Mouse (Mus musculus): ENCODE measurements at regions not wholly inside any gene's neighbourhood (a gene's known extent, or its start where the extent isn't known, plus 50 kb on each side); places are given as distances from the start of the nearest gene placed in this dataset.
A peak's percentile ranks its signal among the peaks of the same experiment; 100 is the strongest.

GRCm38 (mm10) chr3:18295921-18296320, 347.7 kb downstream of the Cypt12 start:
- H3K27me3 ChIP-seq: no peaks in the 10 kb centered on the region
- H3K9ac ChIP-seq: no peak overlapping the region
- no peak overlapping the region for H3K4me3 ChIP-seq (replicated peaks)
- 89% methylated on average over 4 of the region's 4 CpGs for WGBS
- H3K4me1 ChIP-seq: no peaks in the 10 kb centered on the region
- no peaks in the 10 kb centered on the region for H3K9me3 ChIP-seq (replicated peaks)
- no peak overlapping the region for H3K4me2 ChIP-seq
- ATAC-seq (replicated peaks; ENCODE audit: low FRiP score): no peak
- H3K36me3 ChIP-seq: no peaks in the 10 kb centered on the region
- H3K27ac ChIP-seq: no peak overlapping the region

GRCm38 (mm10) chr3:18298699-18299098, 350.5 kb downstream of the Cypt12 start:
- H3K4me1 ChIP-seq: no peaks in the 10 kb centered on the region
- WGBS: 66% methylated on average over 3 of the region's 3 CpGs
- H3K27ac ChIP-seq: no peak overlapping the region
- H3K36me3 ChIP-seq: no peaks in the 10 kb centered on the region
- no peak overlapping the region for H3K4me2 ChIP-seq
- no peak overlapping the region for H3K4me3 ChIP-seq (replicated peaks)
- no peaks in the 10 kb centered on the region for H3K9me3 ChIP-seq (replicated peaks)
- H3K27me3 ChIP-seq: no peaks in the 10 kb centered on the region
- ATAC-seq (replicated peaks; ENCODE audit: low FRiP score): no peak
- no peak overlapping the region for H3K9ac ChIP-seq

DNA sequence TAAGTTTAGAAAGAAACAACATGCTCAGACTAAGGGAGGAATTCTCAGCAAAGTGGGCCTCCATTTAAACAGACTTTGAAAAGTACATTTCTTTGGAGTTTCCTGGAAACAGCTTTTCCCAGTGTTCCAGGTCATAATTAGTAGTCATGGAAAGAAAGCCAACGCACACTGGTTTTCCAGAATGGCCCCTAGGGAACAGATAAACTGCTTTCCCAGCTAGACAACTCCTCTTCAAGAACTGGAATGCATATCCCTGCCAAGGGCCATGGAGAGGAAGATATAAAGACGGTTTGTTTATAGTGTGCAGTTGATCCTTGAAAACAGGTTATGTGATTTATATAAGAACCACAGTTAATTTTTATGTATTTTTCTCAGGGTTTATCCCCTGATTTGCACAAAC, 351.3 kb downstream of the Cypt12 start:
- Histone ChIP-seq H3K27me3 (no peaks in the 10 kb centered on the region), H3K27ac (peak overlapping the region; percentile 0; the same call in 1 of the 2 replicates), H3K4me3 (replicated peaks) (no peak overlapping the region), H3K4me1 (no peaks in the 10 kb centered on the region), H3K36me3 (no peaks in the 10 kb centered on the region), H3K9ac (no peak overlapping the region), H3K9me3 (replicated peaks) (no peaks in the 10 kb centered on the region), H3K4me2 (no peak overlapping the region)
- WGBS: 38% methylated on average over 2 of the region's 2 CpGs
- ATAC-seq (replicated peaks; ENCODE audit: low FRiP score): no peak

- Histone ChIP-seq H3K27ac (no peak overlapping the region), H3K4me3 (replicated peaks) (no peak overlapping the region), H3K9ac (no peak overlapping the region), H3K4me1 (no peaks in the 10 kb centered on the region), H3K9me3 (replicated peaks) (no peaks in the 10 kb centered on the region), H3K4me2 (no peak overlapping the region), H3K36me3 (no peaks in the 10 kb centered on the region), H3K27me3 (no peaks in the 10 kb centered on the region)
- WGBS: 87% methylated on average over 2 of the region's 2 CpGs
- no peak for ATAC-seq (replicated peaks; ENCODE audit: low FRiP score)
Observed at GRCm38 (mm10) chr3:18319433-18319832, 371.2 kb downstream of the Cypt12 start.

- no peaks in the 10 kb centered on the region for H3K9me3 ChIP-seq (replicated peaks)
- no peaks in the 10 kb centered on the region for H3K27me3 ChIP-seq
- no peak for ATAC-seq (replicated peaks; ENCODE audit: low FRiP score)
- no peak overlapping the region for H3K27ac ChIP-seq
- H3K4me1 ChIP-seq: no peaks in the 10 kb centered on the region
- H3K36me3 ChIP-seq: no peaks in the 10 kb centered on the region
- no peak overlapping the region for H3K4me2 ChIP-seq
- no peak overlapping the region for H3K9ac ChIP-seq
- H3K4me3 ChIP-seq (replicated peaks): no peak overlapping the region
Observed at GRCm38 (mm10) chr3:18333182-18333581, 385.0 kb downstream of the Cypt12 start.

DNA sequence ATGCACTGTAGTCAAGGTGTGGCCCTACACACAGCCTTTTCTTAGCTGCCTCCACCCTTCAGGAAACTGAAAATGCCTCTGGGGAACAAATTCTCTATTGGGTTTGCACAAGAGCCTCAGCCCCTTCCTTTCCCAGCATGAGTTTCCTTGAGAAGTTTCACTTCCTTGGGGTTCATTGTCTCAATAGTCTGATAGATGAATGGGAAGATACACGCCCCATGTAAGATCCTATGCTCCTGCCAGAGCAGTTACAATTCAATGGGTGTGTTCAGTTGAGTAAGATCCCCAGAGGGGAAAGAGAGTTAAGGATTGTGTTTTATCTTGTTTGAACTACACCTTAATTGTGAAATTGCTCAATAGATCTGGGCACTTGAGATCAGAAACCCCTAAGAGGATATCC, 391.0 kb downstream of the Cypt12 start:
- Histone ChIP-seq H3K27ac (no peak overlapping the region), H3K9me3 (replicated peaks) (no peaks in the 10 kb centered on the region), H3K4me2 (no peak overlapping the region), H3K9ac (no peak overlapping the region), H3K27me3 (no peaks in the 10 kb centered on the region), H3K4me3 (replicated peaks) (no peak overlapping the region), H3K4me1 (no peaks in the 10 kb centered on the region), H3K36me3 (no peaks in the 10 kb centered on the region)
- ATAC-seq (replicated peaks; ENCODE audit: low FRiP score): no peak
- 73% methylated on average over 1 of the region's 1 CpGs for WGBS

DNA sequence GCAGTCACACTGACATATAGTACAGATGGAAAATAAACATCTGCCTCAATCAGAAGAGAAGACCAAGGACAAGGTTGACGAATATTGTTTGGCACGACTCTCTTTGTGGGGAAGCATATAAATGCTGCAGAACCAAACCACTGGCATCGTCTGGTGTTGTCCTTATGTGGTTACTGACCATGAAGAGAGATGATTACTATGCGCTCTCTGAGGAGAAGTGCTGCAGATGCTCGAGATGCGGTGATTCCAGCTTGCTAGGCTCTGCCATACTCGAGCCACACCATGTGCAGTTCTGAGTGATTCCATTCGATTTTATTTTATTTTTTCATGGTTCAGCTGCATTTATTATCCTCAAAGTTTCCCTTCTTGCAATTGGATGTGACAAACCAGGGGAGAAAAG, 393.5 kb downstream of the Cypt12 start:
- no peak overlapping the region for H3K4me3 ChIP-seq (replicated peaks)
- no peak for ATAC-seq (replicated peaks; ENCODE audit: low FRiP score)
- H3K9me3 ChIP-seq (replicated peaks): no peaks in the 10 kb centered on the region
- no peaks in the 10 kb centered on the region for H3K36me3 ChIP-seq
- 80% methylated on average over 8 of the region's 8 CpGs for WGBS
- H3K9ac ChIP-seq: no peak overlapping the region
- H3K4me2 ChIP-seq: no peak overlapping the region
- no peaks in the 10 kb centered on the region for H3K27me3 ChIP-seq
- no peaks in the 10 kb centered on the region for H3K4me1 ChIP-seq
- H3K27ac ChIP-seq: no peak overlapping the region

- H3K4me3 ChIP-seq (replicated peaks): no peak overlapping the region
- 75% methylated on average over 8 of the region's 8 CpGs for WGBS
- no peaks in the 10 kb centered on the region for H3K4me1 ChIP-seq
- no peak for ATAC-seq (replicated peaks; ENCODE audit: low FRiP score)
- H3K27ac ChIP-seq: no peak overlapping the region
- no peaks in the 10 kb centered on the region for H3K9me3 ChIP-seq (replicated peaks)
- H3K36me3 ChIP-seq: no peaks in the 10 kb centered on the region
- H3K9ac ChIP-seq: no peak overlapping the region
- H3K27me3 ChIP-seq: no peaks in the 10 kb centered on the region
- H3K4me2 ChIP-seq: no peak overlapping the region
Observed at GRCm38 (mm10) chr3:18378014-18379005, 430.1 kb downstream of the Cypt12 start.

GRCm38 (mm10) chr3:18421886-18422575, 473.8 kb downstream of the Cypt12 start:
- Histone ChIP-seq H3K36me3 (no peaks in the 10 kb centered on the region), H3K4me1 (no peaks in the 10 kb centered on the region), H3K9ac (no peak overlapping the region), H3K4me2 (no peak overlapping the region), H3K27me3 (no peaks in the 10 kb centered on the region), H3K4me3 (replicated peaks) (no peak overlapping the region), H3K9me3 (replicated peaks) (no peaks in the 10 kb centered on the region), H3K27ac (no peak overlapping the region)
- no peak for ATAC-seq (replicated peaks; ENCODE audit: low FRiP score)
- 79% methylated on average over 4 of the region's 4 CpGs for WGBS

GRCm38 (mm10) chr3:18428908-18429307, 480.7 kb downstream of the Cypt12 start:
- no peak for ATAC-seq (replicated peaks; ENCODE audit: low FRiP score)
- Histone ChIP-seq H3K27ac (no peak overlapping the region), H3K36me3 (no peaks in the 10 kb centered on the region), H3K9ac (no peak overlapping the region), H3K4me3 (replicated peaks) (no peak overlapping the region), H3K4me2 (no peak overlapping the region), H3K27me3 (no peaks in the 10 kb centered on the region), H3K9me3 (replicated peaks) (no peaks in the 10 kb centered on the region), H3K4me1 (no peaks in the 10 kb centered on the region)
- 91% methylated on average over 1 of the region's 1 CpGs for whole genome bisulfite sequencing

DNA sequence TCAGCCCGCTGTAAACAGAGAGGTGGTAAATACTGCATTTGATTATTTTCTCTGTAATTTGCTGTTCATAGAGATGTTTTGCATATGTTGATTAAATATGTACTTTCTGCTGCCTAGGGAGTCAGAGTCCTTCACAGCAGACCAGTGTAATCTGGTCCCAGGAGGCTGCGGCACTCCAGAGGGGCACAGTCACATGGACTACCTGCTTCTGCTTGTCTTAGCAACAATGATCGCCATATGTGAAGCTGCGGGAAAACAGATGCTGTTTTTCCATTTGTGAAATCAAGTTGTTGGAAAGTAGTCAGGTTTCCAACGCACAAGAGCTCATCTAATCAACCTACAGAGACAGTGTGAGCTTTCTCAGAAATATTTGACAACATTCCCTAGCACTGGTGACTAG, 490.6 kb downstream of the Cypt12 start:
- Histone ChIP-seq H3K4me2 (no peak overlapping the region), H3K9me3 (replicated peaks) (no peaks in the 10 kb centered on the region), H3K27ac (no peak overlapping the region), H3K36me3 (no peaks in the 10 kb centered on the region), H3K9ac (no peak overlapping the region), H3K4me3 (replicated peaks) (no peak overlapping the region), H3K4me1 (no peaks in the 10 kb centered on the region), H3K27me3 (no peaks in the 10 kb centered on the region)
- no peak for ATAC-seq (replicated peaks; ENCODE audit: low FRiP score)
- WGBS: 84% methylated on average over 5 of the region's 5 CpGs

DNA sequence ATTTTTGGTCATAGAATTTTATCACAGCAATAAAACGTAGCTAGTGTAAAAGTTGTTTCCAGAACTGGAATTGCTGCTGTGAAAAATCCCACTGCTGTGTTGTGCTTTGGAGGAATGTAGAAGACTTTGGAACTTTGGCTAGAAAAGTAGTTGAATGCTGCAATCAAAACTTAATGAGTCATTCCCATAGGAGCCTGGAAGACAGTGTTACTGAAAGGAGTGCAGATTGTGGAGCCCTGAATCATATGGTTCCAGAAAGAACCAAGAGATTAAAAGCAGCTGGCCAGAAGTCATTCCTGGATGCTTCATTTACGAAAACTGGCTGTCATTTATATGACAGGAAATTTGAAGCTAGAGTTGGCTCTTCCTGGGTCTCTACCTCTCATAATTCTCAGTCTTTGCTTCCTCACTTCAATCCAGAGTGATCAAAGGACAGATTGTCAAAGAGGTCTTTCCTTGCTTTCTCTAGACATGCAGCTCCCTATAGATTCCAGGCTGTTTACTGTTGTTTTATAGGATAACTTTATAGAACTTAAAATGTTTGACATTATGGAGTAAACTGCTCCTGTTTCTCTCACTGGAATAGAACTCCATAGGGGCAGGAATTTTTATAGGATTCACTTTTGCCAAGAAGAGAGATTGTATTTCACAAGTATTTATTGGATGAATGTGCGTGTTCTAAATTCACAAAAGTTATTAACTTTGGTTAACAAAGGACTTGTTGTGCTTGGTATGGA, 504.2 kb downstream of the Cypt12 start:
- H3K4me2 ChIP-seq: no peak overlapping the region
- no peaks in the 10 kb centered on the region for H3K27me3 ChIP-seq
- no peak overlapping the region for H3K4me3 ChIP-seq (replicated peaks)
- 69% methylated on average over 3 of the region's 3 CpGs for WGBS
- no peak for ATAC-seq (replicated peaks; ENCODE audit: low FRiP score)
- H3K27ac ChIP-seq: no peak overlapping the region
- no peaks in the 10 kb centered on the region for H3K9me3 ChIP-seq (replicated peaks)
- H3K36me3 ChIP-seq: no peaks in the 10 kb centered on the region
- no peak overlapping the region for H3K9ac ChIP-seq
- H3K4me1 ChIP-seq: no peaks in the 10 kb centered on the region

Measured in kidney, embryonic 15.5 days (tissue).